In genomic region chr12:26079061-26079625, GRCm38 (mm10) we compare ENCODE assay signal across 22 mouse cellular contexts.
DNase-seq lines count a peak whose midpoint lies in the region; ATAC-seq lines count a peak whose summit lies in the region.
"Had no signal": no experiment of that assay in that cellular context is flagged by ENCODE, and none has a peak within 500 bp of the region (broad histone marks: within the 10 kb centered on the region; RNA-seq: fewer than 3 reads in every experiment).

No protein-coding gene starts in this region.

- peak; percentile 60 for DNase-seq in adrenal gland, adult 2 months
- DNase-seq in adrenal gland, postnatal 10 days, result no peak
- DNase-seq in frontal cortex, postnatal 14 days (ENCODE audit: low spot score in 2 of 2), result no peak
- DNase-seq in 3T3-L1 (ENCODE audit: low read depth, low spot score), result peak; percentile 13
- DNase-seq in brain, adult 2 months (ENCODE audit: low read depth, low spot score), result peak; percentile 60
- no peak for DNase-seq in liver
- DNase-seq: cerebellum, adult 18-20 months; cerebellum, postnatal 10 days; forebrain, postnatal 0 days; gastrocnemius, postnatal 25 days; heart, adult 18-20 months; heart, postnatal 4 days; kidney, adult 8-10 months; kidney, postnatal 4 days; layer of hippocampus, postnatal 36 days; lung, embryonic 14.5 days; lung, postnatal 14 days; thymus, postnatal 4 days had no signal

- peak; percentile 41 for ATAC-seq in frontal cortex, adult (ENCODE audit: low TSS enrichment)
- ATAC-seq: activated CD4-positive, CD25-positive, alpha-beta regulatory T cell, adult 4 months; forebrain, postnatal 0 days; intestine, embryonic 16.5 days; midbrain, embryonic 16.5 days had no signal

Comparison
In these comparisons a context has a peak if more than half of its experiments do, and no peak if none do; other contexts are left out.
1. DNase-seq: peak in adrenal gland, adult 2 months (single experiment), 3T3-L1 (single experiment) and brain, adult 2 months (single experiment); none in adrenal gland, postnatal 10 days (single experiment), frontal cortex, postnatal 14 days (0 of 2) and liver (single experiment).